Mouse (Mus musculus) heart, postnatal 0 days (tissue): ENCODE measurements around the gene Dnttip2. TPM values are rescaled to one million over a fixed set of nuclear protein-coding genes. Genes with fewer than 3 reads are reported as not detected.

Experiments
- ATAC-seq: fragments of 200-750 bp; cut with Nextera tagmentation; 2 replicates; pipeline ENCODE4 v1.8.0; 2017; ENCODE audit warnings: low read depth, moderate number of reproducible peaks, moderate library complexity; ENCODE audit not compliant: insufficient read depth
- DNase-seq: peaks from one replicate; pipeline ENCODE4 v3.0.0-alpha.2; 2016; ENCODE audit warnings: low spot score
- H3K27ac ChIP-seq: fragments of 300-500 bp; sonication (generic); 2 replicates; pipeline ENCODE4 v1.5.1; 2014; ENCODE audit warnings: low read depth, mild to moderate bottlenecking
- H3K27me3 ChIP-seq: fragments of 300-500 bp; sonication (generic); 2 replicates; pipeline ENCODE4 v1.6.1; 2014; ENCODE audit warnings: low read length, mixed read lengths; ENCODE audit not compliant: control insufficient read depth, insufficient read depth
- H3K36me3 ChIP-seq: fragments of 300-500 bp; sonication (generic); replicated peaks from 2 replicates; pipeline ENCODE4 v1.6.1; 2014; ENCODE audit warnings: low read length, mixed read lengths; ENCODE audit not compliant: control insufficient read depth, insufficient read depth
- H3K4me1 ChIP-seq: fragments of 300-500 bp; sonication (generic); 2 replicates; pipeline ENCODE4 v1.6.1; 2014; ENCODE audit warnings: antibody characterized with exemption; ENCODE audit not compliant: control insufficient read depth, insufficient read depth
- H3K4me2 ChIP-seq: fragments of 300-500 bp; sonication (generic); 2 replicates; pipeline ENCODE4 v1.6.1; 2014; ENCODE audit warnings: low read depth, mild to moderate bottlenecking, low read length, moderate library complexity
- H3K4me3 ChIP-seq: fragments of 300-500 bp; sonication (generic); 2 replicates; pipeline ENCODE4 v1.5.1; 2014; ENCODE audit warnings: low read depth, low read length
- H3K9ac ChIP-seq: fragments of 300-500 bp; sonication (generic); replicated peaks from 2 replicates; pipeline ENCODE4 v1.6.1; 2014; ENCODE audit warnings: low read depth, low read length, mixed read lengths
- H3K9me3 ChIP-seq: fragments of 300-500 bp; sonication (generic); replicated peaks from 2 replicates; pipeline ENCODE4 v1.6.1; 2016; ENCODE audit warnings: low read length; ENCODE audit not compliant: control insufficient read depth
- CTCF ChIP-seq: IDR thresholded peaks from 2 replicates; pipeline ENCODE4 v1.5.1; 2016; ENCODE audit warnings: antibody characterized with exemption, control low read depth, low read depth
- EP300 ChIP-seq: IDR thresholded peaks from 2 replicates; pipeline ENCODE4 v1.6.1; 2016; ENCODE audit warnings: antibody characterized with exemption, low read depth
- WGBS: fragments of 180-500 bp; shearing (Covaris S2); extraction: QIAGEN DNeasy Blood & Tissue Kit; methylation state at CpG from one replicate; pipeline ENCODE4 v1.1.7; 2014; 5-methylcytosine and 5-hydroxymethylcytosine counted together
- polyA plus RNA-seq: library from polyadenylated mRNA; unstranded; fragments of >200 nt; fragmentation: Nextera tagmentation; extraction: Ambion mirVana; gene quantifications from 2 replicates; pipeline ENCODE4 v1.2.1, GENCODE M21; 2015
- total RNA-seq: library from RNA; depleted of rRNA; stranded (reverse); fragments of >200 nt; gene quantifications from 2 replicates; pipeline ENCODE4 v1.2.3, GENCODE M21; 2014; ENCODE audit warnings: low replicate concordance

Gene Dnttip2
- total and polyA plus RNA-seq, 2 experiments from 2014 or later: 11.2 to 33.4 TPM

DNA sequence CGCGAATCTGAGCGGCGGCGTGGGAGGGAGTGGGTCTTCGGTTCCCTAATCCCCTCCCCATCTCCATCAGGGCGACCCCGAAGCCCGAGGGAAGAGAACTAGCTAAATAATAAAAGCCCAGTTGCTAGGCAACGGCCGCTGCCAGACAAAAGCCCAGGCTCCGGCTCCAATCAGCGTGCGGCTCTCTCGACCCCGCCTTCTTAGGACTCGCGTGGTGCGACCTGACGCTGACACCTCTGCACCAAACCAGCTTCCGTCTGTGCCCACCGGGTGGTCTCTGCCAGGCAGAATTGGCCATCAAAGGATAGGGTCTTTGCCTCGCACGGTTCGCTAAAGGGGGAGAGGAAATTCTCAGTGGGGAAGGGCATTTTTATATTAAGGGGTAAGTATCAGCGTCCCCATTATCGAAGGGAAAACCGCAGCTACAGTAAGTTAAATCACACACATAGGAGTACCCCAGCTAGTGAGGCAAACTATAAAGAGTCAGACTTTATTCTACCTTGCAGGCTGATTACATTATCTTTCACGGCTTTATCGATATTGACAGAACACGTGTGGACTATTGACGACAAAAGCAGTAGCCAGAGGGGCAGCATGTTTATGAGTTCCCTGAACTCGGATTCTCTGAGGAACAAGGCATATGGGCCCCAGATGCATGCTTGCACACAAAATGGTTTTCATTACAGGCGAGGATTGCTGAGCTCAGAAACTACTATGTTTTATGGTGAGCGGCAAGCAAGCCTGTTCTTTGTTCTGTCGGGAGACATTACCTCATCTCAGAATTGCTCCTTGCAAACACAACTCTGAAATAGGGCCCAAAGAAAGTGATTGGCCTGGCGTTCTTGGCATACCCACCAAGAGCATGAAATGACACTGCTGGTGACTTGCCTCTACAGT, 20.0 kb downstream of the Dnttip2 start, which contains the start of gene Bcar3:
Bcar3 (plus strand) TSS at position 183 of the 897 bp plus-strand sequence.
- DNase-seq (peak; percentile 90), ATAC-seq (peak; percentile 64)
- Histone ChIP-seq H3K4me3 (peak within 1 kb of the TSS; percentile 92), H3K4me2 (peak within 1 kb of the TSS; percentile 86), H3K27me3 (no peaks in the 10 kb centered on the region), H3K9me3 (no peaks in the 10 kb centered on the region), H3K36me3 (no peaks in the 10 kb centered on the region), H3K4me1 (peaks cover 7% of the 10 kb centered on the region; the same call in 1 of the 2 replicates), H3K9ac (peak within 1 kb of the TSS; percentile 90), H3K27ac (peak within 1 kb of the TSS; percentile 97)
- 11% methylated on average over 37 of the region's 37 CpGs for WGBS
- TF ChIP-seq EP300 (no peak), CTCF (no peak)

DNA sequence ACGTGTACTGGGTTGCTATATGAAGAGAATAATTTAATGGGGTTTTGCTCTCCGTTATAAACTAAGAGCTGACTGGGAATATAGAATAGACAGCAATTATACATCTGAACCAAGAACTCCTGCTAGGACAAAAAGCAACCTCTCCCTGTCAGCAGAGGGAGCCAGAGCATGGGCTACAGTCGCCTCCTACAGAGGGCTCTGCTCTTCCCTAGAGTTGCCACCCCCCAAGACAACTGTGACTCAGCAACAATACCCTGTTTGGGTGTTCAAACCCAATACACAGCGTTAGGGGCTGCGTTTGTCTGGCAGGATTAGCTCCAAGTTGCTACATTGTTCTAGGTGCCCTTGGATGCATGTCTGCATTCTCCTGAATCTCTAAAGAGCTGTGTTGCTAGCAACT, 21.3 kb downstream of the Dnttip2 start:
- Histone ChIP-seq H3K27ac (no peak overlapping the region), H3K36me3 (no peaks in the 10 kb centered on the region), H3K4me3 (no peak overlapping the region), H3K4me1 (peaks cover 7% of the 10 kb centered on the region; the same call in 1 of the 2 replicates), H3K9ac (no peak overlapping the region), H3K27me3 (no peaks in the 10 kb centered on the region), H3K9me3 (no peaks in the 10 kb centered on the region), H3K4me2 (no peak overlapping the region)
- 16% methylated on average over 5 of the region's 5 CpGs for WGBS
- peak; percentile 81 for DNase-seq
- no peak for ATAC-seq
- peak; percentile 78 for TF ChIP-seq CTCF
- TF ChIP-seq EP300: no peak

DNA sequence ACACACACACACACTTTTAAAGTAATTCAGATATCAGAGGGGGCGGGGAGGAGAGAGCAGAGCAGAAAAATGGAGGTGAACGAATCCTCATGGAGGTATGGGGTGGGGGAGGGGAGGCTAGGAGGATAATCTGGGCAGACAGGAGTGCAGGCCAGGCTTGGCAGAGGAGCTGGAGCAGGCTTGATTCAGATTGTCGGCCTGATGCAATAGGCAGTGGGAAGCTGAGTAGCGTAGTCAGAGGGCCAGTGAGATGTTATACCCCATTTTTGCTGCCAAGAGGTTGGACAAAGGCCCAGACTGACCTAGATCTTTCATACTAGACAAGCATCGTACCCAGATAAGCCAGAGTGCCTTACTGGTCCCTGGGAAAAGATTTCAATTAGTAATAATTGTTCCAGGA, 22.8 kb downstream of the Dnttip2 start:
- Histone ChIP-seq H3K36me3 (no peaks in the 10 kb centered on the region), H3K27ac (no peak overlapping the region), H3K4me3 (no peak overlapping the region), H3K4me2 (no peak overlapping the region), H3K9me3 (no peaks in the 10 kb centered on the region), H3K27me3 (no peaks in the 10 kb centered on the region), H3K4me1 (peaks cover 7% of the 10 kb centered on the region; the same call in 1 of the 2 replicates), H3K9ac (no peak overlapping the region)
- no peak for ATAC-seq
- DNase-seq: no peak
- 41% methylated on average over 5 of the region's 5 CpGs for WGBS
- TF ChIP-seq CTCF: no peak
- TF ChIP-seq EP300: no peak

DNA sequence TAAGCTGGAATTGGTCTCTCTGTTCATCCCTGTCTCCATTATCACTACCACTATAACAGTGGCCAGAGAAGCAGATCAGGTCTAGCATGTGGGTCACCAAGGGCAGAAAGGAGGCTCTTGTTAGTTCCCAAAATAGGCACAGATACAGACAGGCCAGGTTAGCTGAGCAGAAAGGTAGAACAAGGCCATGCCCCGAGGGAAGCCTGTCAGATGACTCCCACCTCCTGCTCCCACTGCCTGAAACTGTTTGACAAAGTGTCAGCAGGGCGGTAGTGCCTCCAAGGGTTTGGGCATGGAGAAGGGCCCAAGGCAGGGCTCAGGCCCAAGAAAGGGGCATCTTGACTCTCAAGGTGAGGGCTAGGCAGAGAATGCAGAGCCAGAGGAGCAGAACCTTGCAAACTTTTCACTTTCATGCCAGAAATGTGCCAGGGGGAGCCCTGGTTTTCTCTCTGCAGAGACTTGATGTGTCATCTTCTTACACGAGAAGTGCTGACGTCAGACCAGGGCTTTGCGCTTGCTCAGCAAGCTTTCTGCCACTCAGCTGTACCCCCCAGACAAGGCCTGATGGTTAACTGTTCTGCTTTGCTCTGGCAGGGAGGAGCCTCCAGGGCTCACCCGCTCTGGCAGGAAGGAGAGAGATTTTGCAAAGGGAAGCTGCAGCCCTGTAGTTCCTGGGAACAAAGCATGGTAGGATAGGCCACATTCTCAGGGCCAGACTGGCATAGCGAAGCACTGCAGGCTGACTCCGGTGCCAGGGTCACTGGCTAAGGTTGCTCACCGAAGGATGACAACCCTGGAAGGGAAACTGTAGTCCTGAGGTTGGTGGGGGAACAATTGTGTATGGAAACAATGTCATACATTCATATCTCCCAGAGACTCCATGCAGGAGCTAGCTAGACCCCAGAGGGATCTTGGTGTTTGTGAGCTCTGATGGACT, 27.1 kb downstream of the Dnttip2 start:
- WGBS: 53% methylated on average over 9 of the region's 9 CpGs
- no peak overlapping the region for H3K9ac ChIP-seq
- 0 out of 2 replicates have a peak, but pooled peaks cover 4% of the 10 kb centered on the region for H3K4me1 ChIP-seq
- no peaks in the 10 kb centered on the region for H3K9me3 ChIP-seq
- no peak for ATAC-seq
- H3K27ac ChIP-seq: no peak overlapping the region
- TF ChIP-seq CTCF (no peak), EP300 (no peak)
- no peak overlapping the region for H3K4me2 ChIP-seq
- no peak for DNase-seq
- no peaks in the 10 kb centered on the region for H3K27me3 ChIP-seq
- no peak overlapping the region for H3K4me3 ChIP-seq
- no peaks in the 10 kb centered on the region for H3K36me3 ChIP-seq

DNA sequence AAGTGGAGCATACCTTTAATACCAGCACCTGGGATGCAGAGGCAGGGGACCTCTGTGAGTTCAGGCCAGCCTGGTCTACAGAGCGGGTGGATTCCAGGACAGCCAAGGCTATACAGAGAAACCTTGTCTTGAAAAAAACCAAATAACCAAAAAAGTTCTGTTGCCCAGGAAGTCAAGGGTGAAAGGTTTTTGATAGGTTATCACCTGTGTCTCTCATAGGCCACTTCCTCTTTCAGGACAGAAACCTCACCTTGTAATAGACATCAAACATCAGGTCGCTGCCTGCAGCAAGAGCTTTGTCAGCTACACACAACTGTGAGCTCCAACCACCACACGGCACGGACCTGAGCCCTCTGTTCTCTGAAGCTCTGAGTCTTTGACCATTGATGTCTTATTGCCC, 30.4 kb downstream of the Dnttip2 start:
- DNase-seq: no peak
- H3K27ac ChIP-seq: no peak overlapping the region
- peaks cover 14% of the 10 kb centered on the region for H3K27me3 ChIP-seq
- ATAC-seq: no peak
- no peaks in the 10 kb centered on the region for H3K36me3 ChIP-seq
- H3K4me3 ChIP-seq: no peak overlapping the region
- TF ChIP-seq EP300: no peak
- no peak for TF ChIP-seq CTCF
- no peak overlapping the region for H3K9ac ChIP-seq
- WGBS: 85% methylated on average over 4 of the region's 4 CpGs
- no peak overlapping the region for H3K4me2 ChIP-seq
- H3K9me3 ChIP-seq: no peaks in the 10 kb centered on the region
- H3K4me1 ChIP-seq: 0 out of 2 replicates have a peak, but pooled peaks cover 4% of the 10 kb centered on the region
